Mouse (Mus musculus): ENCODE data around the gene Trub2. TPM values are rescaled to one million over a fixed set of nuclear protein-coding genes. Genes with fewer than 3 reads are reported as not detected.

Gene Trub2
- total RNA-seq, 2 experiments from 2014 or later, result 46.3 to 46.8 TPM

DNA sequence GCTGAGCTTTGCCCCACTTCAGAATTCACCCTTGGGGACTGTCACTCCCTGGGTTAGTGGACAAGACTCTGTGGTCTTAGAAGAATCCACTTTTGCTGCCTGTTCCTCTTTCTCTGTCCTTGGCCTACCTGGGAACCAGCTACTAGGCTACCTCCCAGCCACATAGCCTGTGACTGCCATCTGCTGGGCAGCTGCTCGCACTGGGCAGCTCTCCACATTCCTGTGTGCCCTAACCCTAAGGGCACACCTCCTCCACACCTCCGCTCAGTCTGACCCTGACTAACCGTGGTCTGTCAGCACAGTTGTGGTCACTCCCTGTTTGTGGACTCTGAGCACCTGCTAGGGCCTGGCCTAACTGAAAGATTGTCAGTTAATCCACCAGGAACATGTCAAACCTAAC is 56.8 kb downstream of the Trub2 start:
- DNase-seq (ENCODE audit: extremely low spot score in 1 of 2, low spot score in 1 of 2), result peak in 1 of 2 experiments; percentile 36

DNA sequence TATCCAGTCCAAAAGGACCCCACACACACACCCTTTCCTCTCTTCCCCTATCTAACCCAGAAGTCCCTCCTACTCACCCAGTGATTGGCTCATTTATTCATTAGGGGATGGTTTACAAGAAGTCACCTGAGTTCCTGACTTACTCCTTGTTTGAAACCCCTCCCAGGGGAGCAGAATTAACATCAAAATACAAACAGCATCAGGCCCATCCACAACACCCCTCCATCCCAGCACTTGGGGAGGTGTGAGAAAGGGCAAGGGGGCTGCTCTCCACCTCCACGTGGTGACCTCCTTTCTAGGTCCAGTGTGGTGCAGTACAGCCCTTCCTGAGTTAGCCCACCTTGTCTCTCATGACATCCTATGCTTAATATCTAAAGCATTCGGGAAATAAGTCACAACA is 58.8 kb downstream of the Trub2 start:
- DNase-seq (ENCODE audit: extremely low spot score in 1 of 2, low spot score in 1 of 2), result no peak

DNA sequence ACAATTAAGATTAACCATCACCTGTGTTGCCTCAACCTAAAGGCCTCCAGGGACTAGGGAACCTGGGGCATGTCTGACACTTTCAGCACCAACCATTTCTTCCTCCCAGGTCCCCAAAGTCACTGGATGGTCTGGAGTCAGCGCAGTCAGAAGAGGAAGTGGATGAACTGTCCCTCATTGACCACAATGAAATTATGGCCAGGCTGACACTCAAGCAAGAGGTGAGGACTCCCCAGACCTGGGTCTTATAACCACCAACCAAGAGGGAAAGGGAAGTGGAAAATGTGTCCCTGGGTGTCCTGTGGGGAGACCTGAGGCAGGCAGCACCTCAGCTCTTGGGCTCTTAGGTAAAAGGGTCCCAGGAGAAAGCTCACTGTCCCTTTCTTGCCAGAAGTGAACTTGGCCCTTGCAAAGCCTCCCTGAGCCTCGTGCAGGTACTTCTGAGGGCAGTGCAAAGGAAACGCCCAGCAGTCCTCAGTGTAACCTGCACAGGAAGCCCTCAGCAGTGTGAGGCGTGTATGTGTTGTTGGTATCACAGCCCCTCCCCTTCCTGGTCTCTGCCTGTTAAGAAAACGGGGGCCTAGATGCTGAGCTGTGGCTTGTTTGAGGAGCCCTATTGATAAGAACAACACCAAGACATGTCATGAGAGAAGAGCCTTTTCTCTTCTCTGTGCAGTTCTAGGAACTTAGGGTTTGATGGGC is 63.5 kb downstream of the Trub2 start:
- DNase-seq (ENCODE audit: extremely low spot score in 1 of 2, low spot score in 1 of 2), result no peak

DNA sequence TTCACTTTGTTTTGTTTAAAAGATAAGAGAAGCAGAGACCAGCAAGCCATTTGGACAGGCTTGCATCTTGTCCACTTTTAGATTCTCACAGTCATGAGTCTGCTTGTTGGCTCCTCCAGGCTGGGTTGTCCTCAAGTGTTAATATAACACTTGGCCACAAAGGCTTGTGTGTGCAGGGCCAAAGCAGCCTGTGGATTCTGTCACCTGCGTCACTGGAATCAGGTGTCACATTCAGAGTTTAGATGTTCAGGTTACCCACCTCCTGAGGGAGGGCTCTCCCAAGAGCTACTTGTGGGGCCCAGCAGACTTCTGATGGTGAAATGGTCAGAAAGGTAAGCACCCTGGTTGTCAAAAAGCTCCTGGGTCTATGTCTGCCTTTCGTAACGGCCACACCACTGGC is 65.2 kb downstream of the Trub2 start:
- no peak for DNase-seq (ENCODE audit: extremely low spot score in 1 of 2, low spot score in 1 of 2)

DNA sequence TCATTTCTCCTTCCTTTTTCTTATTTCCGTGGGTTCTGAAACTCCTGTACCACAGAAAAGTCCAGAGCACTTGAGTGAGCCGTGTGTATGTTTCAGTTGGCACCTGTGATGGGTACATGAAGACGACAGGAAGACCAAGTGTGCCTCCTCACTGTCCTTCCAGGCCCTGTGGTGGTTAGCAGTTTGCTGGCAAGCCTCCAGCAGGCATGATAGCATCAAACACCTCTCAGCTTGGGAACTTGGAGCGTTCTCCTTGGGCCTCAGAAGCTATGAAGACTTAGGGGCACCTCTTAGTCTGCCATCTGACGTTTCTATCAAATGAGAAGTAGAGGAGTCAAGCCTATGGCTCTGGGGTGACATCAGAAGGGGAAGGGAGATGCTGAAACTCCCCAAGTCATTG is 69.7 kb downstream of the Trub2 start:
- no peak for DNase-seq (ENCODE audit: extremely low spot score in 1 of 2, low spot score in 1 of 2)

DNA sequence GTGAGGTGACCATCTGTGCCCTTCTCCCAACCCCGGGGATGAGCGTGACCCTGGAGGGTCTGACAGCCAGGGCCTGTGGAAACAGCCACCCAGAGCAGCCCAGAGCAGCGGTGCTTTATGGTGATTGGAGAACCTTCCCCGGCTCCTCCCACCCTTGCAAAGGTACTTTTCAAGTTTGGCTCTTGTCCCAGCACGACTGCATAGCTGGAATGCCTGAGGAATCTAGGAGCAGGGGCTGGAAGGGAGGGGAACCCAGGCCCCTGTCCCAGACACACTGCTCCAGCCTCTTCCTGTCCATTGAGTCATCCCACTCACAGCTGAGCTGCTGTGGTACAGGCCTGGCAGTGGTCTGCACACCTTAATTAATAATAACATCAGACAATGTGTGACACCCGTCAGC is 71.6 kb downstream of the Trub2 start:
- no peak for DNase-seq (ENCODE audit: extremely low spot score in 1 of 2, low spot score in 1 of 2)

DNA sequence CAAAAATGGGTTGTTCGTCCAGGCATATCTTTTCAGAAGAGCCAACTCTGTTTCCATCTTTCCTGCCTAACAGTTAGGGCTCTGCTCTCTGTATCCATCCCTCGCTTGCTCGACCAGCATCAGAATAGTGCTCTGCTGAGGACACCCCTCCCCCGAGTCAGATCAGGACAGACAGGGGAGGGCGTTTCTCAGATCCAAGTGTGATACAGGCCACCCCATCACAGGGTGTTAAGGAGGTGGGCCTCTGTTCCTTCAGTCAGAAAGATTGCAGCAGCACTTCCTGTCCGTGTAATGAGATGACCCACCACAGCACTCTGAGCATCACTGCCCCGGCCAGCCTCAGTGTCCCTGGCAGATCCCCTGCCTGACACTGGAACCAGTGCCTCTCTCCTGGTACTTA is 72.2 kb downstream of the Trub2 start:
- DNase-seq (ENCODE audit: extremely low spot score in 1 of 2, low spot score in 1 of 2), result no peak

DNA sequence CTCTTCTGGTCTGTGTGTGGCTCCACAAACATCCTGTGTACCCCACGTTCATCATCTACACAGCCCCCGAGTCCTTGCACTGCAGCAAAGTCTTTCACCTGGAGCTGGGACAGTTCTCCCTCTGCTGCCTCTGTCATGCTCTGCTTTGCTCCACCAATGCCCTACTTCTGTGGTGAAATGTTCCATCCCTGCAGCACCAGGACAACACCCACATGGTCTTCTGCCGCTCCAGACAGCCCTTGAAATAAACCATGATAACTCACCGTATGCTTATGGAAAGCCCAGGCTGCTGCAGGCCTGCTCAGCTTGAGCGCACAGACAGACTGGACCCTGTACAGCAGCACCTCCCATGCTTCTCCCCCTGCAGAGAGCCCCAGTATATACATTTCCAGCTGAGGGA is 74.2 kb downstream of the Trub2 start:
- no peak for DNase-seq (ENCODE audit: extremely low spot score in 1 of 2, low spot score in 1 of 2)

DNA sequence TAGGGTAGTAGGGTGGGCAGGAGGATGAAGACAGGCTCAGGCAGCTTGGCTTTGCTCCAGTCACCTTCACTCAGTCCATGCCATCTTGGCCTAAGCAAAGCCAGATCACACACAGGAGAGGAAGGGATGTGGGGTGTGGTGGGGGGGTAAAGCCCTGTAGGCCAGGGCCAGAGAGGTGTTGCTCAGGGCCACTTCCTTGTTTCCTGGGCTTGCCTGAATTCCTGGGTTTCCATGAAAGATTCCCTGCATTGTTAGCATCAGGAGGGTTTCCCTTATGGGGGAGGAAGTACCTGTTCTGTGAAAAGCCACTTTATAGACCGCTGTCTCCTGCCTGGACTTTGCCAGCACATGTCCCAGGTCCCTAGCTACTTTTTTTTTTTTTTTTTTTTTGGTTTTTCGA is 74.8 kb downstream of the Trub2 start:
- no peak for DNase-seq (ENCODE audit: extremely low spot score in 1 of 2, low spot score in 1 of 2)

DNA sequence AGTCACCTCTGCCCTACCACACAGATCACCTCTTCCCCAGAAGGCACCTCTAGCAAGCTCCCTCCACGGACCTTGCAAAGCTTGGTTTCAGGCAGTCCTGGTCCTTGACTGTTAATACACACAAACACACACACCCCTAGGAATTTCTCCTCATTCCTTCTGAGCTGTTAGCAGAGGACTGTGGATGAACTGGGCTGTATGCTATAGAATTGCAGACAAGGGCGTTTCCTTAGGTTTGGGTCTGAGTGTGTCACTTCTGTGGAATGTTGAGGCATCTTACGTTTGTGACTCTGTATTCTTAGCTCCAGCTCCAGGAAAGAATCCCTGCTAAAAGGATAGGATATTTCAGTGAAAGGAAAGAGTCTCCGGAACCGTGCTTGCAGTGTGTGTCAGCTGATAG is 76.4 kb downstream of the Trub2 start:
- DNase-seq (ENCODE audit: extremely low spot score in 1 of 2, low spot score in 1 of 2), result no peak

Other genes starting within 250 kb of the Trub2 start
- 100 to 1,000 TPM in 1 of 2 experiments, 10 to 100 TPM in 1; 99.0 to 104 TPM for gene Rapgef1, start 168.8 kb downstream of the Trub2 start, total RNA-seq (2021)
- 1 to 10 TPM in 1 of 2 experiments, under 1 TPM in 1; 0.91 to 1.2 TPM for gene Gm13420, start 36.8 kb downstream of the Trub2 start, total RNA-seq (2021)
- not detected for gene Gm13547, start 29.2 kb downstream of the Trub2 start, total RNA-seq (2021)
- gene Coq4, start 1.0 kb downstream of the Trub2 start, total RNA-seq (2021), result 10 to 100 TPM; 28.6 to 30.7 TPM
- gene Slc27a4, start 14.1 kb upstream of the Trub2 start, total RNA-seq (2021), result 10 to 100 TPM; 74.1 to 76.7 TPM
- gene Urm1, start 31.6 kb upstream of the Trub2 start, total RNA-seq (2021), result 10 to 100 TPM; 48.0 to 56.8 TPM
- 1 to 10 TPM; 6.7 to 9.6 TPM for gene Cercam, start 80.7 kb upstream of the Trub2 start, total RNA-seq (2021)
- 100 to 1,000 TPM in 1 of 2 experiments, 10 to 100 TPM in 1; 78.2 to 115 TPM for gene Odf2, start 100.7 kb upstream of the Trub2 start, total RNA-seq (2021)
- gene Gle1, start 146.9 kb upstream of the Trub2 start, total RNA-seq (2021), result 10 to 100 TPM; 37.9 to 39.3 TPM
- 100 to 1,000 TPM; 838 to 951 TPM for gene Sptan1, start 177.1 kb upstream of the Trub2 start, total RNA-seq (2021)

Measured in layer of hippocampus, postnatal 25 days (tissue).